Mouse (Mus musculus) limb, embryonic 14.5 days (tissue): Measurements from ENCODE around the gene Clpb. TPM values are rescaled to one million over a fixed set of nuclear protein-coding genes. Genes with fewer than 3 reads are reported as not detected.

Experiments
- ATAC-seq: fragments of 200-750 bp; cut with Nextera tagmentation; 2 replicates; pipeline ENCODE4 v1.8.0; 2017; ENCODE audit warnings: low read depth, moderate number of reproducible peaks, moderate TSS enrichment; ENCODE audit not compliant: low FRiP score
- DNase-seq: peaks from one replicate; pipeline ENCODE4 v3.0.0-alpha.2; 2015; ENCODE audit warnings: low spot score
- H3K27ac ChIP-seq: fragments of 300-500 bp; sonication (generic); replicated peaks from 2 replicates; pipeline ENCODE4 v1.5.1; 2014; ENCODE audit warnings: low read depth, mild to moderate bottlenecking, low read length, moderate library complexity, mixed read lengths
- H3K27me3 ChIP-seq: fragments of 300-500 bp; sonication (generic); 2 replicates; pipeline ENCODE4 v1.6.1; 2014; ENCODE audit warnings: low read length, mixed read lengths; ENCODE audit not compliant: control insufficient read depth, insufficient read depth
- H3K36me3 ChIP-seq: fragments of 300-500 bp; sonication (generic); 2 replicates; pipeline ENCODE4 v1.6.1; 2014; ENCODE audit warnings: mild to moderate bottlenecking, low read length, moderate library complexity, mixed read lengths; ENCODE audit not compliant: control insufficient read depth, insufficient read depth
- H3K4me1 ChIP-seq: fragments of 300-500 bp; sonication (generic); 2 replicates; pipeline ENCODE4 v1.6.1; 2014; ENCODE audit warnings: antibody characterized with exemption, low read length, mixed read lengths; ENCODE audit not compliant: control insufficient read depth, insufficient read depth
- H3K4me2 ChIP-seq: fragments of 300-500 bp; sonication (generic); replicated peaks from 2 replicates; pipeline ENCODE4 v1.6.1; 2014; ENCODE audit warnings: low read depth, mild to moderate bottlenecking, low read length, moderate library complexity; ENCODE audit not compliant: severe bottlenecking
- H3K4me3 ChIP-seq: fragments of 300-500 bp; sonication (generic); replicated peaks from 2 replicates; pipeline ENCODE4 v1.5.1; 2014; ENCODE audit warnings: low read length
- H3K9ac ChIP-seq: fragments of 300-500 bp; sonication (generic); 2 replicates; pipeline ENCODE4 v1.6.1; 2014; ENCODE audit warnings: mild to moderate bottlenecking, low read depth, low read length, moderate library complexity; ENCODE audit not compliant: severe bottlenecking
- H3K9me3 ChIP-seq: fragments of 300-500 bp; sonication (generic); 2 replicates; pipeline ENCODE4 v1.6.1; 2016; ENCODE audit warnings: low read length; ENCODE audit not compliant: control insufficient read depth
- POLR2A ChIP-seq: fragments of 200-500 bp; IDR thresholded peaks from 2 replicates; pipeline ENCODE4 v1.8.0; 2012; ENCODE audit warnings: inconsistent platforms, mild to moderate bottlenecking, moderate library complexity, borderline replicate concordance; ENCODE audit not compliant: insufficient read depth, insufficient read length; ENCODE audit errors: extremely low read depth
- WGBS: fragments of 180-500 bp; shearing (Covaris S2); extraction: QIAGEN DNeasy Blood & Tissue Kit; methylation state at CpG from one replicate; pipeline ENCODE4 v1.1.7; 2014; 5-methylcytosine and 5-hydroxymethylcytosine counted together
- polyA plus RNA-seq, 2 experiments: library from polyadenylated mRNA; depleted of rRNA in 1 of 2; stranded (reverse) in 1 of 2; unstranded in 1 of 2; fragments of >200 nt; fragmentation: Nextera tagmentation in 1 of 2; extraction: Ambion mirVana in 1 of 2; gene quantifications; 2 replicates each; pipeline versions ENCODE4 v1.2.1 to v1.2.3; 2012 to 2014

Clpb gene
- polyA plus RNA-seq, 2 experiments: 27.6 to 41.7 TPM

GRCm38 (mm10) chr7:101634513-101634912 lies 28.9 kb upstream of the Clpb start:
- ATAC-seq: no peak
- no peaks in the 10 kb centered on the region for H3K9me3 ChIP-seq
- H3K9ac ChIP-seq: no peak overlapping the region
- no peaks in the 10 kb centered on the region for H3K27me3 ChIP-seq
- DNase-seq: no peak
- no peak overlapping the region for H3K4me2 ChIP-seq
- no peak for TF ChIP-seq POLR2A
- H3K4me3 ChIP-seq: no peak overlapping the region
- H3K27ac ChIP-seq: no peak overlapping the region
- no peaks in the 10 kb centered on the region for H3K36me3 ChIP-seq
- no peaks in the 10 kb centered on the region for H3K4me1 ChIP-seq
- WGBS: 83% methylated on average over 4 of the region's 4 CpGs

DNA sequence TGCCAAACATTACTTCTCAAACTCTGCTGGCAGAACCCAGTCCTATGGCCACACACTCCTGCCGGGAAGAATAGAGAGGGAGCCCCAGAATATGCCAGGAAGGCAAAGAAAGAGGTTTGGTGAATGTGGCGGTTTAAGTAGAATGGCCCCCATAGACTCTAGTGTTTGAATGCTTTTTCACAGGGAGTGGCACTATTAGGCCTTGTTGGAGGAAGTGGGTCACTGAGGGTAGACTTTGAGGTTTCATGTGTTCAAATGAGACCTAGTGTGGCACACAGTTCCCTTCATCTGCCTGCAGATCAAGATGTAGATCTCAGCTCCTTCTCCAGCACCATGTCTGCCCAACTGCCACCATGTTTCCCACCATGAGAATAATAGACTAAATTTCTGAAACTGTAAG lies 27.4 kb upstream of the Clpb start:
- Histone ChIP-seq H3K4me1 (no peaks in the 10 kb centered on the region), H3K9me3 (no peaks in the 10 kb centered on the region), H3K36me3 (no peaks in the 10 kb centered on the region), H3K27me3 (no peaks in the 10 kb centered on the region), H3K27ac (no peak overlapping the region), H3K4me2 (no peak overlapping the region), H3K9ac (no peak overlapping the region), H3K4me3 (no peak overlapping the region)
- no peak for TF ChIP-seq POLR2A
- WGBS: 89% methylated on average over 2 of the region's 2 CpGs
- no peak for ATAC-seq
- DNase-seq: no peak

GRCm38 (mm10) chr7:101643879-101644278 lies 19.6 kb upstream of the Clpb start:
- H3K4me3 ChIP-seq: no peak overlapping the region
- DNase-seq: no peak
- no peaks in the 10 kb centered on the region for H3K36me3 ChIP-seq
- H3K9me3 ChIP-seq: no peaks in the 10 kb centered on the region
- no peak overlapping the region for H3K9ac ChIP-seq
- 74% methylated on average over 3 of the region's 3 CpGs for WGBS
- no peak for ATAC-seq
- no peaks in the 10 kb centered on the region for H3K27me3 ChIP-seq
- no peak overlapping the region for H3K4me2 ChIP-seq
- no peaks in the 10 kb centered on the region for H3K4me1 ChIP-seq
- TF ChIP-seq POLR2A: no peak
- H3K27ac ChIP-seq: no peak overlapping the region

GRCm38 (mm10) chr7:101649729-101650128 lies 13.7 kb upstream of the Clpb start:
- Histone ChIP-seq H3K4me2 (no peak overlapping the region), H3K9me3 (no peaks in the 10 kb centered on the region), H3K9ac (no peak overlapping the region), H3K4me1 (no peaks in the 10 kb centered on the region), H3K36me3 (no peaks in the 10 kb centered on the region), H3K27ac (no peak overlapping the region), H3K27me3 (no peaks in the 10 kb centered on the region), H3K4me3 (no peak overlapping the region)
- 88% methylated on average over 9 of the region's 9 CpGs for WGBS
- DNase-seq: no peak
- no peak for ATAC-seq
- no peak for TF ChIP-seq POLR2A

GRCm38 (mm10) chr7:101650565-101650964 lies 12.9 kb upstream of the Clpb start:
- Histone ChIP-seq H3K9ac (no peak overlapping the region), H3K27me3 (no peaks in the 10 kb centered on the region), H3K4me1 (no peaks in the 10 kb centered on the region), H3K36me3 (no peaks in the 10 kb centered on the region), H3K27ac (no peak overlapping the region), H3K4me3 (no peak overlapping the region), H3K4me2 (no peak overlapping the region), H3K9me3 (no peaks in the 10 kb centered on the region)
- DNase-seq (no peak), ATAC-seq (no peak)
- no peak for TF ChIP-seq POLR2A
- 26% methylated on average over 3 of the region's 3 CpGs for WGBS

DNA sequence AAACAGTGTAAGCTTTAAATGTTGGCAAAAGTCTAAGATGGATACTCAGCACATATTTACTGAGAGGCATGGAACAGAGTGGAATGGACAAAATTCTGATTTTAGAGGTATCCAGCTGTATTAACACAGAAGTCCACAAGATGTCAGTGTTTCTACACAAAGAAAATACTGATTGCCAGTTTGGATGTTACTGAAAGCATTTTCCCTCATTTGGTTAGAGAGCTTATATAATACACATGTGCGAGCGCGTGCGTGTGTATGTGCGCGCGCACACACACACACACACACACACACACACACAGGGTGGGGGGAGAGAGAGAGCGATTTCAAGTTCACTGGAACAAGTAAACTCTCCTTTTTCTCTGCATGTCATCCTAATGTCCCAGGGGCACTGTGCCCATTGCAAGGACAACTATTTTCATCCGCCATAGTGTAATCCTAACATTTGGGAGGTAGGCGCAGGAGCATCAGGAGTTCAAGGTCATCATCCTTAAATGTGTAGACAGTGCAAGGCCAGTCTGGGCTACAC lies 9.7 kb upstream of the Clpb start:
- H3K4me3 ChIP-seq: no peak overlapping the region
- WGBS: 46% methylated on average over 10 of the region's 10 CpGs
- TF ChIP-seq POLR2A: no peak
- H3K9ac ChIP-seq: no peak overlapping the region
- H3K9me3 ChIP-seq: no peaks in the 10 kb centered on the region
- H3K4me1 ChIP-seq: no peaks in the 10 kb centered on the region
- peak; percentile 74 for DNase-seq
- no peaks in the 10 kb centered on the region for H3K36me3 ChIP-seq
- H3K27me3 ChIP-seq: no peaks in the 10 kb centered on the region
- ATAC-seq: peak; percentile 34; the same call in 1 of the 2 replicates
- no peak overlapping the region for H3K27ac ChIP-seq
- no peak overlapping the region; the same call in 1 of the 2 replicates for H3K4me2 ChIP-seq
